Mouse (Mus musculus): Measurements from ENCODE around the gene Gab1. TPM values are rescaled to one million over a fixed set of nuclear protein-coding genes. Genes with fewer than 3 reads are reported as not detected.

Gab1 gene
- polyA plus RNA-seq (2015; fragmentation: Nextera tagmentation; extraction: Ambion mirVana): 30.4 and 32.3 TPM in 2 replicates

DNA sequence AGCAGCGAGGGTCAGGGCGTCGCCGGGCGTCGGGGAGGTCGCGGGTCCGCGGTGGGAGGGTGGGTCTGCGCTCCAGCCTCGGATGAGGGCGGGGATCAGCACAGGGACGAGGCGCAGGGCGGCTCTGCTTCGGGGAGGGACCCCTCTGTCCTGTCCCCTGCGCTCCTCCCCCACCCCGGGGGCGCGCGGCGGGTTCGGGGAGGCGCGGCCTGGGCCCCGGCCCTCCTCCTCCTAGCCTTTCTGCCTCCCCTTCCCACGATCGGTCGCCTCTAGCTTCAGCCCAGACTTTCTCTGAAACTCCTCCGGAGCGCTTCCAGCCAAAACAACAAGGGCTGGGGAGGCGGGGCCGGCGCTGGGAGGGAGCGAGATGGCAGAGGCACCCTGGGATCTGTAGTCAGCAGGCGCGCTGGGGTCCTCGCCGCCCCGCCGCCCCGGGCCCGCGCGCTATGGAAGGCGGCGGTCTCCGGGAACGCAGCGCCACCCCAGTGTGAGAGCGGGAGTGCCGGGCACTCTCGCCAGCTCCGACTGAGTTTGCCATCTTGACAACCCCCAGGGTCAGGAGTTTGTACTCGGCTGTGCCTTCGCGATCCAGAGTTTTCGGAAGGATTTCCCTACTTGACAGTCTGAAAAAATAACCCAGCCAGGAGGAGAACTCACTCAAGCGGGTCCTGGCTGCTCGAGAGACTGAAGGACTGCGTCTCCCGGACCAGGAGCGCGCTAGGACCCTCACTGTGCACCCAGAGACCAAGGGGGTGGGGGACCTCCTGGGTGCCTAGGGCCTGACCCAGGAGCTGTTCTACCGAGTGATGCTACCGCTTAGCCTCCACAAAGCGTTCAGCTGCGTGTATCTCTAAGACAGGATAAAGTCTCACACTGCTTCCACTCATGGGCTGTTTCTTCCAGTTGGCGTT, at the start of gene Gab1:
Gene Gab1 (minus strand): TSS at position 324 of the 911 bp plus-strand sequence.
- H3K4me3 ChIP-seq (ENCODE audit: low read length): peak within 1 kb of the TSS; percentile 93
- peak within 1 kb of the TSS; percentile 99 for H3K27ac ChIP-seq (ENCODE audit: low read length)
- H3K4me2 ChIP-seq (ENCODE audit: low read depth, low read length): peak within 1 kb of the TSS; percentile 91
- H3K9ac ChIP-seq (ENCODE audit: low read length): peak within 1 kb of the TSS; percentile 96
- no peaks in the 10 kb centered on the region for H3K9me3 ChIP-seq (replicated peaks; ENCODE audit: control insufficient read depth, low read length)
- H3K27me3 ChIP-seq (ENCODE audit: control insufficient read depth, insufficient read depth, low read length): no peaks in the 10 kb centered on the region
- no peaks in the 10 kb centered on the region; the same call in 1 of the 2 replicates for H3K36me3 ChIP-seq (ENCODE audit: control insufficient read depth, insufficient read depth)
- H3K4me1 ChIP-seq (ENCODE audit: control insufficient read depth, insufficient read depth, low read length): peaks cover 17% of the 10 kb centered on the region
- under 1% methylated on average over 59 of the region's 70 CpGs for WGBS
- ATAC-seq (replicated peaks; ENCODE audit: extremely low read depth, insufficient read depth, low FRiP score): peak; percentile 93

DNA sequence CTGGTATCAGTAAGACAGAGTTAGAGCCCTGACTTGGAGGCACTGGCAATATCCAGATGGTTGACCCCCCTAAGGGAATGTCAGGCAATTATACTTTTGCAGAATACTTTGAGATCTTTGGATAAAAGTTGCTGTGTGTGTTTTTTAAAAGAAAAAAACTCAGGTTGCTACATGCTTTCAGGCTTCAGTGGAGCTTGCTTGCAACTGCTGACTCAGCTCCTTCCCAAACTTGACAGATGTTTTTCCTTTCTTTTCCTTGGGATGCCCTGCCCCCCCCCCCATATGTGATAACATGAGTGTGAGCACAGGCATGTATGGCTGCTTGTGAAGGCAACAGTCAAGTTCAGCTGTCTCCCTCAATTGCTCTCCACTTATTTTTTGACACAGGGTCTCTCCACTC, 48.5 kb upstream of the Gab1 start:
- no peak overlapping the region for H3K9ac ChIP-seq (ENCODE audit: low read length)
- no peaks in the 10 kb centered on the region for H3K36me3 ChIP-seq (ENCODE audit: control insufficient read depth, insufficient read depth)
- H3K27ac ChIP-seq (ENCODE audit: low read length): peak overlapping the region; percentile 30; the same call in 1 of the 2 replicates
- H3K9me3 ChIP-seq (replicated peaks; ENCODE audit: control insufficient read depth, low read length): no peaks in the 10 kb centered on the region
- H3K27me3 ChIP-seq (ENCODE audit: control insufficient read depth, insufficient read depth, low read length): no peaks in the 10 kb centered on the region
- ATAC-seq (replicated peaks; ENCODE audit: extremely low read depth, insufficient read depth, low FRiP score): no peak
- no peak overlapping the region for H3K4me3 ChIP-seq (ENCODE audit: low read length)
- peaks cover 4% of the 10 kb centered on the region; the same call in 1 of the 2 replicates for H3K4me1 ChIP-seq (ENCODE audit: control insufficient read depth, insufficient read depth, low read length)
- no peak overlapping the region for H3K4me2 ChIP-seq (ENCODE audit: low read depth, low read length)

DNA sequence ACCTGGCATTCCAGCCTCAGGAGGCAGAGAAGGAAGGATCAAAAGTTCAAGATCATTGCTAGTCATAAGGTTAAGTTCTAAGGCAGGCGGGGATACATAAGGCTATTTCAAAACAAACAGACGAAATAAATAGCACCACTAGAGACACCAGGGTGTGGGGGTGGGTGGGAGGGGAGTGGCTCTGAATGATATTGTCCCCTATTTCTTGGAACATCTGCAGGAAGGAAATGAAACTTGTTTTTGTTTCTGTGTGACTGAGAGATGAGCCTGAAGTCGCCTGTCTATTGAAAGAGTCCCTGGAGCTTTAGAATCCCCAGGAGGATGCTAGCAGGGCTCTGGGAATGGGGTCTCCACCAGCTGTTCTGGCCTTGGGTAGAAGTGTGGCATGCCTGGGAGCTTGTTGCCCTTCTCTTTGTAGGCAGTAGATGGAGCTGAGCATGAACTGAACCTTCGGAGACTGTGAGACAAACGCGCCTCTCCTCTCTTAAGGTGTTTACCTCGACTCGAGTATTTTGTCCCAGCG, 43.5 kb upstream of the Gab1 start:
- WGBS: 73% methylated on average over 9 of the region's 9 CpGs
- peaks cover 4% of the 10 kb centered on the region; the same call in 1 of the 2 replicates for H3K4me1 ChIP-seq (ENCODE audit: control insufficient read depth, insufficient read depth, low read length)
- H3K27ac ChIP-seq (ENCODE audit: low read length): no peak overlapping the region
- no peaks in the 10 kb centered on the region for H3K27me3 ChIP-seq (ENCODE audit: control insufficient read depth, insufficient read depth, low read length)
- H3K36me3 ChIP-seq (ENCODE audit: control insufficient read depth, insufficient read depth): no peaks in the 10 kb centered on the region
- no peak overlapping the region for H3K9ac ChIP-seq (ENCODE audit: low read length)
- no peak overlapping the region for H3K4me2 ChIP-seq (ENCODE audit: low read depth, low read length)
- 0 out of 2 replicates have a peak, but pooled peaks have one; percentile 18 for ATAC-seq (replicated peaks; ENCODE audit: extremely low read depth, insufficient read depth, low FRiP score)
- H3K4me3 ChIP-seq (ENCODE audit: low read length): no peak overlapping the region
- H3K9me3 ChIP-seq (replicated peaks; ENCODE audit: control insufficient read depth, low read length): no peaks in the 10 kb centered on the region

DNA sequence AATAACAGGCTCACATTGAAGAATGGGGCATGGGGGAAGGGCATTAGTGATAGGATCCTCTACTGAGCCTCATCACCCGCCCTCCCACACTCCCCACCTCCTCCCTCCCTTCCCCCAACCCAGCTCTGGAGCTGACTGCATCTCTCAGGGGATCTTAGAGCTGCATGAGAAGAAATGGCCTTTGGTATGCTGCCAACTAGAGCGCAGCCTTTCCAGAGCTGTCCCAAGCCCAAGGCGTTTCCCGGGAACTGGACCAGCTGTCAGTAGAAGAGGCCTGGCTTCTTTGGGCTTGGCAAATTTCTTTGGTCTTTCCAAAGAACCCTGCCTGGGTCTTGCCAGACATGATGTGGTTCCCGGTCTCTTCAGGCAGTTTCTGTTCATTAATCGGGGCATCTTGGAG, 42.3 kb upstream of the Gab1 start:
- no peak overlapping the region for H3K4me3 ChIP-seq (ENCODE audit: low read length)
- 0 out of 2 replicates have a peak overlapping the region, but pooled peaks have one; percentile 50 for H3K27ac ChIP-seq (ENCODE audit: low read length)
- peak; percentile 63; the same call in 1 of the 2 replicates for ATAC-seq (replicated peaks; ENCODE audit: extremely low read depth, insufficient read depth, low FRiP score)
- no peaks in the 10 kb centered on the region for H3K27me3 ChIP-seq (ENCODE audit: control insufficient read depth, insufficient read depth, low read length)
- no peak overlapping the region for H3K4me2 ChIP-seq (ENCODE audit: low read depth, low read length)
- no peak overlapping the region for H3K9ac ChIP-seq (ENCODE audit: low read length)
- H3K36me3 ChIP-seq (ENCODE audit: control insufficient read depth, insufficient read depth): no peaks in the 10 kb centered on the region
- peaks cover 4% of the 10 kb centered on the region; the same call in 1 of the 2 replicates for H3K4me1 ChIP-seq (ENCODE audit: control insufficient read depth, insufficient read depth, low read length)
- H3K9me3 ChIP-seq (replicated peaks; ENCODE audit: control insufficient read depth, low read length): no peaks in the 10 kb centered on the region
- WGBS: 41% methylated on average over 6 of the region's 6 CpGs

DNA sequence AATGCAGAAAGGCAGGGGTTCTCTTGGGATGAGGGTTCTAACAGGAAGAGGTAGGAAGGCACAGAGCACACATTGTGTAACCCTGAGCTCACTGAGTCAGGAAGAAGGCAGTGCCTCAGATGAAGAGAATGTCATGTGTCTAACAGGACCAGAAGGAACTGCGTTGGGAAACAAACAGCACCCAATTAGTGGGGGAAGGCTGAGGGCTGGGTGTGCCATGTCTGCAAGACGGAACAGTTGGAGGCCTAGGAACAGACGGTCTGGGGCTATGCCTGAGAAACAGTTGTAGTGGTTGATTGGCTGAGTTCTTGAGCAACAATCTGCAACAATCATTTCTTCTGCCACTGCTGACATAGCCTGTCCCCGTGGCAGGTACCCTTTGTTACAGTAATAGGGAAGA, 38.8 kb upstream of the Gab1 start:
- Histone ChIP-seq H3K4me3 (ENCODE audit: low read length) (no peak overlapping the region), H3K9ac (ENCODE audit: low read length) (no peak overlapping the region), H3K36me3 (ENCODE audit: control insufficient read depth, insufficient read depth) (no peaks in the 10 kb centered on the region), H3K4me2 (ENCODE audit: low read depth, low read length) (no peak overlapping the region), H3K27ac (ENCODE audit: low read length) (no peak overlapping the region), H3K4me1 (ENCODE audit: control insufficient read depth, insufficient read depth, low read length) (peaks cover 3% of the 10 kb centered on the region; the same call in 1 of the 2 replicates), H3K9me3 (replicated peaks; ENCODE audit: control insufficient read depth, low read length) (no peaks in the 10 kb centered on the region), H3K27me3 (ENCODE audit: control insufficient read depth, insufficient read depth, low read length) (no peaks in the 10 kb centered on the region)
- WGBS: 76% methylated on average over 4 of the region's 4 CpGs
- ATAC-seq (replicated peaks; ENCODE audit: extremely low read depth, insufficient read depth, low FRiP score): no peak

DNA sequence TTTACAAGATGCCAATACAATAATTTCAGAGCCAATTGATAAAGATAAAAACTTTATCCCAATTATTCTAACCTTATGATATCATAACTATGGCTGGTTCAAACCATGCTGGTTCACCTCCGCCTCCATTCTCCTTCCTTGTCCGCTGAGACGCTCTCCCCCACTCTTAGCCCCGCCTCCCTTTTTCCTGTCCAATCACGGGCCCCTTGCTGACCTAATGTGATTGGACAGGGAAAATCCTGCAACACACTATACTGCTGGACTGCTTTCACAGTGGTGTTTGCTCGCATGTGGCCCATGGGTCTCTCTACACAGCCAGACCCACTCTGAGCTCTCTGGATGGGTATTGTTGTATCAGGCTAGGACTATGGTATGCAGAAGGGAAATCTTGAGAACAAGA, 38.2 kb upstream of the Gab1 start:
- Histone ChIP-seq H3K9ac (ENCODE audit: low read length) (no peak overlapping the region), H3K9me3 (replicated peaks; ENCODE audit: control insufficient read depth, low read length) (no peaks in the 10 kb centered on the region), H3K27ac (ENCODE audit: low read length) (no peak overlapping the region), H3K36me3 (ENCODE audit: control insufficient read depth, insufficient read depth) (no peaks in the 10 kb centered on the region), H3K4me2 (ENCODE audit: low read depth, low read length) (no peak overlapping the region), H3K4me3 (ENCODE audit: low read length) (no peak overlapping the region), H3K27me3 (ENCODE audit: control insufficient read depth, insufficient read depth, low read length) (no peaks in the 10 kb centered on the region), H3K4me1 (ENCODE audit: control insufficient read depth, insufficient read depth, low read length) (no peaks in the 10 kb centered on the region)
- 89% methylated on average over 6 of the region's 6 CpGs for WGBS
- ATAC-seq (replicated peaks; ENCODE audit: extremely low read depth, insufficient read depth, low FRiP score): no peak

DNA sequence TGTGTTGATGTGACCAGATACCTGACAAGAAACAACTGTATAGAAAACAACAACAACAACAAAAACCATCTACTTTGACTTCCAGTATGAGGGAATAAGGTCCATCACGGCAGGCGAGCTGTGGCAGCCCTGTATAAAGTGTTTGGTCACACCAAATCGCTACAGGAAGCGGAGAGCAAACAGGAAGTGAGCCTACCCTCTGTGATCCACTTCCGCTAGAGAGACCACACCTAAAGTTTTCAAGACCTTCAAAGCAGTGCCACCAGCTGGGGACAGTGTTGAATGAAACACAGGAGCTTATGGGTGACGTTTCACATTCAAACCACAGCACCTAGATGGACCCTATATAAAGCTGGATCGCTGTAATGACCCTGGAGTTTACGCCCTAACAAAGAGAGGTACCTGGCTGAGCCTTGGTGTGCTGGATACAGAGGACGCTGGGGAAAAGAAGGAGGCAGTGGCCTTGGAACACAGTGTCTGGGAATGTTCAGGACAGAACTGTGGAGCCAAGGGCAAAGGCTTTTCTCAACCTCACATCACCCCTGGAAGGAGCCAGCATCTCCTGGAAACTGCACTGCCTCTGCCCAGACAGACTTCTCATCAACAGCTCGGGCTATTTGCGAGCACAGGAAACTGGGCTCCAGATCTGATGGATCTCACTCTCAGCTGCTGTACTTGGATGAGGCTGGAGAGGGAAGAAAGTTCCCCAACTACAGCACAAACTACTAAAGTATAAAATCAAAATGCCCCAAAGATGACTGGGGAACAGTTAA, 36.3 kb upstream of the Gab1 start:
- no peak overlapping the region for H3K4me3 ChIP-seq (ENCODE audit: low read length)
- H3K4me1 ChIP-seq (ENCODE audit: control insufficient read depth, insufficient read depth, low read length): 0 out of 2 replicates have a peak, but pooled peaks cover 2% of the 10 kb centered on the region
- no peaks in the 10 kb centered on the region for H3K27me3 ChIP-seq (ENCODE audit: control insufficient read depth, insufficient read depth, low read length)
- H3K9ac ChIP-seq (ENCODE audit: low read length): no peak overlapping the region
- no peak overlapping the region for H3K27ac ChIP-seq (ENCODE audit: low read length)
- H3K9me3 ChIP-seq (replicated peaks; ENCODE audit: control insufficient read depth, low read length): no peaks in the 10 kb centered on the region
- no peak overlapping the region for H3K4me2 ChIP-seq (ENCODE audit: low read depth, low read length)
- WGBS: 67% methylated on average over 11 of the region's 11 CpGs
- no peaks in the 10 kb centered on the region for H3K36me3 ChIP-seq (ENCODE audit: control insufficient read depth, insufficient read depth)
- ATAC-seq (replicated peaks; ENCODE audit: extremely low read depth, insufficient read depth, low FRiP score): no peak

DNA sequence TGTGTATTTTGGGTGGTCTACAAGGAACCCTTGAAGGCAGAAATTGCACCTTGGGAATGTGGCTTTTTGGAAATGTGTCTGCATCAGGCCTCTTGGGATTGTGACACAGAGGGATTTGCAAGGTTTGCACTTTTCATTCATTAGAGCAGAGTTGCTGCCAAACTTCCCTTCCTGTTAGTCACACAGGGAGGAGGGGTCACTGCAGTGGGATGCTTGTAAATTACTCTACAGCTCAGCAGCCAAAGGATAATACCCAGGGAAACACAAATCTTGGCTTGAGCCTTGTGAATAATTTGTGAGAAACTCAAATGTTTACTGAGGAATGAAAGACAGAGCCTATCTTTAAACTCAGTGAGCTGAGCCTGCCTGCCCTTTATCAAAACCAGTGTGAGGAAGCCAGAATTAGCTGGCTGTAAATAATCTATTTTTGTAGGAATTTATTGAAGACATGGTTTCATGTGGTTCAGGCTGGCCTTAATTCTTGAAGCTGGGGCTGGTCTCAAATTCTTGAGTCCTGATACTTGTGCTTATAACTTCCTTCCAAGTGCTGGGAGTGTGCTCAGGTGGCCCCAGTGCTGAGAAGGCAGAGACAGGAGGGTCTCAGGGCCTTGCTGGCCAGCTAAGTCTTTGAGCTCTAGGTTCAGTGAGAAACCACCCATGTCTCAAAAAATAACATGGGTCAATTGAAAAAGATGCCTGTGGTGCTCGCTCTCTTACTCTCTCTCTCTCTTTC, 32.9 kb upstream of the Gab1 start:
- no peaks in the 10 kb centered on the region for H3K36me3 ChIP-seq (ENCODE audit: control insufficient read depth, insufficient read depth)
- H3K9ac ChIP-seq (ENCODE audit: low read length): no peak overlapping the region
- H3K4me1 ChIP-seq (ENCODE audit: control insufficient read depth, insufficient read depth, low read length): peaks cover 6% of the 10 kb centered on the region; the same call in 1 of the 2 replicates
- H3K27me3 ChIP-seq (ENCODE audit: control insufficient read depth, insufficient read depth, low read length): no peaks in the 10 kb centered on the region
- no peak overlapping the region for H3K4me2 ChIP-seq (ENCODE audit: low read depth, low read length)
- peak overlapping the region; percentile 70 for H3K27ac ChIP-seq (ENCODE audit: low read length)
- no peaks in the 10 kb centered on the region for H3K9me3 ChIP-seq (replicated peaks; ENCODE audit: control insufficient read depth, low read length)
- no peak overlapping the region for H3K4me3 ChIP-seq (ENCODE audit: low read length)
- ATAC-seq (replicated peaks; ENCODE audit: extremely low read depth, insufficient read depth, low FRiP score): peak; percentile 67
- 88% methylated on average over 1 of the region's 1 CpGs for WGBS
